Mouse (Mus musculus) heart, postnatal 14 days (tissue): ENCODE data around the gene Btbd1. TPM values are rescaled to one million over a fixed set of nuclear protein-coding genes. Genes with fewer than 3 reads are reported as not detected.

ENCODE experiments used
- DNase-seq, 2 experiments: peaks; one replicate each; pipeline ENCODE4 v3.0.0; 2021 to 2022
- intact Hi-C: fragments of 180-260 bp; cut with DNase I; formaldehyde crosslinking; loops from one replicate; pipeline ENCODE4 v1.15.1; 2025
- total RNA-seq, 2 experiments: library from RNA; stranded (reverse); gene quantifications; 2 replicates each; pipeline ENCODE4 v1.2.3; 2021

Gene Btbd1
- total RNA-seq, 2 experiments from 2014 or later, result 135 TPM

GRCm38 (mm10) chr7:81827806-81828667, 1.2 kb downstream of the Btbd1 start:
- DNase-seq, result no peak
- intact Hi-C loops, result loop anchor here (2.0 to 5.0 kb wide), 3 partner anchors 31 to 107 kb away; partner anchors contain the start of genes 3110040N11Rik, Hdgfl3 and Tm6sf1

- intact Hi-C loops, result loop anchor here (5.0 kb wide), 1 partner anchor 38 kb away; the partner anchor contains the start of gene 3110040N11Rik
Measured at GRCm38 (mm10) chr7:81825381-81825780, 3.9 kb downstream of the Btbd1 start.

DNA sequence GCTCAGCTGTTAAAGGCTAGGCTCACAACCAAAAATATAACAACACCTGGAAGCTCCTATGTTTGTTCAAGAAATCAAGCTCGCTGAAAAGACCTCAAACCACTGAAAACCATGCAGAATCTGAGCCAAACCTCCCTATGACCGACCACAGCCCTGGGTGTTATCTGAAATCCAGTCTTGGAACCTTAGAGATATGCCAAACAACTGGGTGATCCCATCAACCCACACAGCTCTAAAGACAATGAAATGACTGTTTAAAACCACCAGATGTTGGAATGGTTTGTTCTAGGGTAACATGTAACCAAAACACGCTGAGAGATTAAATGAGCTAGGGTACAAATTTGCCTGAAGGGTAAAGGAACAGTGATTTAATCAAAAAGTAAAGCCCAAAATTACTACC, 4.3 kb downstream of the Btbd1 start:
- intact Hi-C loops, result loop anchor here (5.0 kb wide), 1 partner anchor 38 kb away; the partner anchor contains the start of gene 3110040N11Rik
- no peak for DNase-seq

More at GRCm38 (mm10) chr7:81825381-81825780, 3.9 kb downstream of the Btbd1 start:
- DNase-seq, result peak; percentile 35 to 49

DNA sequence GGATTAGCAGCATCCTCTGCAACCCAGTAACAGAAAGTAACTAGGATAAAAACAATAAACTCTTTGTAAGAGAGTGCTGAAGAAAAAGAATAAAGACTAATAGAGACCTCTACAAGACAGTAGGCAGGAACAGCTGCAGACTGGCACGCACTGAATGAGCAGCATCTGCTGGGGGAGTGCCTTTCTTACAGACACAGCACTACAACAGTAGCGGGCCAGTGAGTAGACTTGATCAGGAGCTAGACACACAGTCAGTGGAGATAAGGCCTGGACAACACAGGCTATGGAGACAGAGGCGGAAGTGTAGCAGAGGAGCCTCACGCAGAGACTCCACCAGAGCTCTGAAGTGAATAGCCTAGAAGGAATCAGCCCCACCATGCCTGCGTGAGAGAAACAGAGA, 23.2 kb downstream of the Btbd1 start:
- intact Hi-C loops, result no loop called here
- DNase-seq, result no peak

DNA sequence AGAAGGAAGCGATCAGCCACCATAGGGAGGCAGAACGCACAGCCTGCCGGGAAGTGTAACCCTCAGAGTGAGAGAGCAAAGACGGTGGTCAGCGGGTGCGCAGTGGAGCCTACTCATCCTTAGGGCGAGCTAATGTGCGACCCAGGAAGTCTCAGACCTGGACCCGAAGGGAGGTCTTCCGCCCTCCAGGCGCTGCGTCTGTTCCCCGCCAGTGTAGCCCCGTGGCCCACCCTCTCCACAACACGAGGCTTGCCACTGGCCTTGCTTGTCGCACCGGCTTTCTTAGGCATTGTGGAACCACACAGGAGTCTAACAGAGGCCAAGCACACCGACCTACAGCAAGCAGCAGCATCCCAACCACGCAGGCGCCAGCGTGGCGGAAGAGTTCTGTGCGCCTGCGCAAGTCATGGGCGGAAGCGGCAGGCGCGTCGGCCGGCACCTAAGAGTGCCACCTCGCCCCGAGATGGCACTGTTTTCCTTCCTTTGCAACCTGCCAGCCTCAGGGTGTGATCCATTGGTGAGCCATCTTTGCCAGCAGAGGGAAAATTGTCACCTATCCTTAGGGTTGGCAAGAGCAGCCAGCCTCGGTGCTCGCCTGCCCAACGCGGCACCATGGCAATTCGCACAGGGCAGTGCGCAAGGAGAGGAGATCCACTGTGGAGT, 40.0 kb downstream of the Btbd1 start, which contains the start of gene 3110040N11Rik:
3110040N11Rik (minus strand) TSS at position 384 of the 663 bp plus-strand sequence.
- peak; percentile 89 for DNase-seq
- intact Hi-C loops, result loop anchor here (1.0 to 10.0 kb wide), 5 partner anchors 38 to 476 kb away; partner anchors contain the start of genes Btbd1 and Hdgfl3

- no peak for DNase-seq
- intact Hi-C loops, result loop anchor here (5.0 to 10.0 kb wide), 4 partner anchors 39 to 476 kb away; partner anchors contain the start of genes Btbd1 and Hdgfl3
Measured at GRCm38 (mm10) chr7:81788536-81788935, 40.7 kb downstream of the Btbd1 start.

DNA sequence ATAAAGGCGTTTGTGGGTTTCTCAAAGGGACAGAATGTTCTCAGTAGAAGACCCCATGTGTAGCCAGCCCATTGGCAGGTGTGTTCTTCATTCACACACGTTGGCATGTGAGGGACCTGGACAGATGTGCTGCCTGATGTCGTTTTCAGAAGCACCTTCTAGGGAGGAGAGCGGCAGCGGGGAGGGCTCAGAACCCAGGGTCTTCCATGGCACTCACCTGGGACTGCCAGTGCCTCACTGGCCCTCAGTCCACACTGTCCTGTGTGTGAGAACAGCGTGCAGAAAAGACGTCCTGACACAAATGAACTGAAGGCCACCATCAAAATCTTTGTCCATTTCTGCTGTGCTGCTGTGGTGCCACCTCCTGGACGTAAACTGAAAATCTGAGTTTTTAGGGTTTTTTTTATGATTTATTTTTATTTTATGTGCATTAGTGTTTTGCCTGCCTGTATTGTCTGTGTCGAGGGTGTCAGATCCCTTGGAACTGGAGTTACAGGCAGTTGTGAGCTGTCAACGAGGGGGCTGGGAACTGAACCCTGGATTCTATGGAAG, 51.5 kb downstream of the Btbd1 start:
- DNase-seq, result no peak
- intact Hi-C loops, result no loop called here

GRCm38 (mm10) chr7:81775325-81775724, 53.9 kb downstream of the Btbd1 start:
- intact Hi-C loops, result no loop called here
- DNase-seq, result no peak

DNA sequence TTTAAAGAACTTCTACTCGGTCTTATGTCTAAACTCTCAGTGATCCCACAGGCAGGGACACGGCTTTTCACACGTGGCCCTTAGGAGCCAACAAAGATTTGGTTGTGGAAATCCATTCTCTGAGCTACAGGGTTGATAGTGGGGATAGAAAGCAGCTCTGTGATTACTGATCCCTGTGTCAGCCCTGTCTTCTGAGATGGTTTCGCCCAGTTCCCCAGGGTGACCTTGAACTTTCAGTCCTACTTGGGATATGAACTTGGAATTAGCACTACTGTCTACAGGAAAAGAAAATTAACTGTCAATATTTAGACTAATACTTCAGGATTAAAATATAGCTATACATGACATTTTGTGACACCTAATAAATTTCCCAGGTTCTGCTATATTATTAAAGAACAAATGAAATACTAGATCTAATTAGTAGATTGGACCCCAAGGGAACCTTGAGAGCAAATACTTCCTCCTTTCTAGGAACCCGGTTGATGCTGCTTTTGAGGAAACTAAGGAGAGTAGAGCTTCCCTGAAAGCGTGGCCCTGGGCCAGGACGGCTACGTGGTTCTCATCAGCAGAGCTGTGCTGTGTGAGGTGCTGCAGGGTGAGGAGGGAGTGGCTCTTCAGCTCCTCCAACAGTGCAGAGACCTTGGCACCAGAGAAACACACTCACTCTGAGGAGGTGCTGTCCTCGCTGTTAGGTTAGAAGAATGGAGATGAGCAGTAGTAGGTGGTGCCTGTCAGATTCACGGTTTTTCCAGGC, 56.3 kb downstream of the Btbd1 start:
- intact Hi-C loops, result no loop called here
- DNase-seq, result peak; percentile 12 to 18

DNA sequence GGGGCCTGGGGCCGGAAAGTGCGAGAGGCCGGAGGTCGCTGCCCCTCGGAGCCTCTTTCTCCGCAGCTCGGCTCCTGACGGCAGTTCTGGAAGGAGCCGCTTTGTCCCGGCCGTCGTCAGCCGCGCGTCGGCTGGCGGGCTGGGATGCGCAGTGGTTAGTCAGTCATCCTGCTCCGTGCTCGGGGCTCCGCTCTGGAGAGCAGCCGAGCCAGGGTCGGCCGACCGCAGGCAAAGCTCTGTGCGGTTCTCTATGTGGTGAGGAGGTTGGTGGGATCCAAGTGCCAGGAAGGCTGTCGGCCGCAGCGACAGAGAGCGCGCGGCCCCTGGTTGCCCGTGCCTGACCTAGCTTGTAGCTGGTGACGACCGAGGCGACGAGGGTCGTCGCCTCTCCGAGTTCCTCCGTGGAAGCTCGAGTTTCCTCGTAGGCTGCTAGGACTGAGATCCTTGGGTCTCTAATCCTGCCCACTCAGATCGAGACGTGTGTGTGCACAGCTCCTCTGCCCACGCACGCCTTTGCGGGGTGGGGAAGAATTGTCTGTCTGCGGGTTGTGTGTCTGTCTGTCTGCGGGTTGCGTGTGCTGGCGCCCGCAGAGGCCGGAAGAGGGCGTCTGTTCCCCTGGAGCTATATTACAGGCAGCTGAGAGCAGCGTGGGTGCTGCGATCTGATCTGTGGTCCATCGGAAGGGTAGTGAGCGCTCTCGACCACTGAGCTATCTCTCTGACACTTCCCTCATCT, 66.0 kb downstream of the Btbd1 start:
- DNase-seq, result peak; percentile 24 to 28
- intact Hi-C loops, result no loop called here

DNA sequence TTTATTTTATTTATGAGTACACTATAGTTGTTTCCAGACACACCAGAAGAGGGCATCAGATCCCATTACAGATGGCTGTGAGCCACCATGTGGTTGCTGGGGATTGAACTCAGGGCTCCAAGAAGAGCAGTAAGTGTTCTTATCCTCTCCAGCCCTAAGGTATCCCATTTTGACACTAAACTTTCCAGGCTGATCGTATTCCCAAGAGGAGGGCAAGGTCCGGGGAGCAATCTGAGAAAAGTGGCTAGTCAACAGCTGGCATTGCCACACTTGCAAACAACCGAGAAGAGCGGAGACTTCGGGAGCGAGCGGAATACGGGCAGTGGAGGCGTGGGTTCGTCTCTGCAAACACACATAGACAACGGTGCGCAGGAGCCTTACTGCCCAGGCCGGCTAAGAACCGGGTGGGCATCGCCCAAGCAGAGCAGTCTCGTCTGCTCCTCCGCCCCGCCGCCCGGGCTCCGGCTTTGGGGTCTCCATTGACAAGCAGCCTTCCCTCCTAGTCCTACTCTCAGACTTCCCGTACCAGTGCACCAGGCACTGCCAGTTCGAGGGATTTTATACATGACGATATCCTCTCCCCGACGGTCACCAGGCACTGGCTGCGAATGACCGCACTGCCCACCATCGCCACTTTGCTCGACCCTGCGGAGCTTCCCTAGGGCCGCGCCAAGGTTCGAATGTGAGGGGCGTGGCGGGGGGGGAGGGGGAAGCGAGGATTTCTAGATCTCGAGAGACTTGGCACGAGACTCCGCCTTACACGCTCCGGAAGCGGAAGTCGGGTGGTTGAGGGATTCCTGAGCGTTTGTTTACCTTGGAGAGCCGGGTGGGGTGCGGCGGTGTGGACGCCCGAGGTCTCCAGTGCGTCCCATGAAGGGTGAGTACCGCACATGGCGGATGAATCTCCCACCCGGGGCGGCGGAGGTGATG, 66.8 kb downstream of the Btbd1 start, which contains the start of gene Ramac:
Ramac (plus strand) TSS at position 746 of the 930 bp plus-strand sequence.
- peak; percentile 83 to 91 for DNase-seq
- intact Hi-C loops, result no loop called here

DNA sequence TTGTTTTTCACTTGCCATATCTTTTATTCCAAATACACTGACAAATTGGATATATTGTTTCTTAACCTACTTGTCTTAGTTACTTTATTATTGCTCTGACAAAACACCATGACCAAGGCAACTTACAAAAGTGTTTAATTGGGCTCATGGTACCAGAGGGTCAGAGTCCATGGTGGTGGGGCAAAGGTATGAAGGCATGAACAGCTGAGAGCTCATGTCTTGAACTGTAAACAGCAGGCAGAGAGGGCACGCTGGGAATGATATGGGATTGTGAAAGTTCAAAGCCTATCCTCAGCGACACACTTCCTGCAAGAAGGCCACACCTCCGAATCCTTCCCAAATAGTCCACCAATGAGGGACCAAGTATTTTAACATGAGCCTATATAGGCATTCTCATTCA, 81.3 kb downstream of the Btbd1 start:
- intact Hi-C loops, result loop anchor here (10.0 kb wide), 2 partner anchors 143 to 273 kb away; no protein-coding TSS in a partner anchor
- DNase-seq, result no peak

DNA sequence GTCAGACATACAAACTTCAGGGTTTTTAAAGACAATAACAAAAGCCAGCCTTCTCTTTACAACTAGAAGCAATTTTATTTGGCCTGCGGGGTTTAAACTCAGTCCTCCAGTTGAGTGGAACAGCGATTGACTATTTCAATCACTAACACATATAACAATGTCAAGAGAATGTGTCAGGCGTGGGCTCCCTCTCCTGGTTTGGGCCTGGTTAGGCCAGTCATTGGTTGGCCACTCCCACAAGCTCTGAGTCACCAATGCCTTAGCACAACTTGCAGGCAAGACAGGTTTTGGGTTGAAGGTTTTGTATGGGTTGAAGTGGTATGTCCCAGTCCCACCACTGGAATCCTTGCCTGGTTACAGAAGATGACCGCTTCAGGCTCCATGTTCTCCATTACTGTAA, 85.1 kb downstream of the Btbd1 start:
- peak; percentile 22 to 51 for DNase-seq
- intact Hi-C loops, result loop anchor here (10.0 kb wide), 2 partner anchors 139 to 269 kb away; no protein-coding TSS in a partner anchor

Other genes starting within 250 kb of the Btbd1 start
- 10 to 100 TPM; 69.7 to 70.8 TPM for gene Homer2, start 121.9 kb downstream of the Btbd1 start, total RNA-seq
- 10 to 100 TPM; 28.8 to 30.3 TPM for gene Ramac, start 66.5 kb downstream of the Btbd1 start, total RNA-seq
- 10 to 100 TPM; 22.5 to 23.1 TPM for gene 3110040N11Rik, start 40.0 kb downstream of the Btbd1 start, total RNA-seq
- not detected for gene Gm10160, start 26.4 kb upstream of the Btbd1 start, total RNA-seq
- 10 to 100 TPM; 18.1 to 18.3 TPM for gene Tm6sf1, start 29.6 kb upstream of the Btbd1 start, total RNA-seq
- gene Hdgfl3, start 105.0 kb upstream of the Btbd1 start, total RNA-seq, result 1 to 10 TPM; 8.3 to 9.5 TPM
- gene Bnc1, start 162.9 kb upstream of the Btbd1 start, total RNA-seq, result 1 to 10 TPM; 1.6 to 2.2 TPM